ENCODE assay signal across 8 mouse cellular contexts in genomic region chr8:72420571-72421361, GRCm38 (mm10). TPM values are rescaled to one million over a fixed set of nuclear protein-coding genes. Genes with fewer than 3 reads are reported as not detected.
A peak's percentile ranks its signal among the peaks of the same experiment; 100 is the strongest.
DNase-seq lines count a peak whose midpoint lies in the region; ATAC-seq and TF ChIP-seq lines count a peak whose summit lies in the region.

No protein-coding gene starts in this region.

- no peaks in the 10 kb centered on the region for H3K9me3 ChIP-seq in midbrain, embryonic 16.5 days (replicated peaks; ENCODE audit: control insufficient read depth, low read length, poor library complexity, severe bottlenecking)
- H3K9me3 ChIP-seq in stomach, embryonic 15.5 days = no peaks in the 10 kb centered on the region

- H3K4me3 ChIP-seq in gastrocnemius, adult 2 months = peak overlapping the region; percentile 98
- H3K4me3 ChIP-seq in liver, adult 2 months (ENCODE audit: insufficient read depth, low read depth, low read length) = peak overlapping the region; percentile 68
- H3K4me3 ChIP-seq in midbrain, embryonic 16.5 days (ENCODE audit: low read depth, low read length) = peak overlapping the region; percentile 69
- H3K4me3 ChIP-seq in stomach, embryonic 15.5 days (replicated peaks) = peak overlapping the region; percentile 80

- H3K27ac ChIP-seq in gastrocnemius, adult 2 months = peak overlapping the region; percentile 98
- peak overlapping the region; percentile 28 for H3K27ac ChIP-seq in liver, adult 2 months (replicated peaks; ENCODE audit: insufficient read depth, low read depth, low read length)
- peak overlapping the region; percentile 81 for H3K27ac ChIP-seq in midbrain, embryonic 16.5 days (ENCODE audit: low read length)
- peak overlapping the region; percentile 89 for H3K27ac ChIP-seq in stomach, embryonic 15.5 days

- no peak for TF ChIP-seq POLR2A in liver, adult 2 months (IDR thresholded peaks at IDR 0.05; ENCODE audit: extremely low read depth, insufficient read depth, low read length)

- peak; percentile 85 for ATAC-seq in midbrain, embryonic 16.5 days
- ATAC-seq in stomach, embryonic 15.5 days (ENCODE audit: insufficient read depth, low FRiP score, low read depth) = peak; percentile 6; the same call in 1 of the 2 replicates

- peak; percentile 35 for DNase-seq in kidney, adult 11 months
- no peak for DNase-seq in kidney, adult 8-10 months
- peak; percentile 58 for DNase-seq in cerebellum, adult 9-11 months
- DNase-seq in gastrocnemius, adult 2 months = peak; percentile 73
- DNase-seq in induced T-regulatory cell, adult 2 months (ENCODE audit: low read depth) = peak; percentile 71
- peak; percentile 15 for DNase-seq in liver, adult 2 months (ENCODE audit: extremely low read depth, low read depth, low spot score)

- H3K27me3 ChIP-seq in liver, adult 2 months (ENCODE audit: control insufficient read depth, insufficient read depth, low read length) = no peaks in the 10 kb centered on the region
- H3K27me3 ChIP-seq in midbrain, embryonic 16.5 days (ENCODE audit: control insufficient read depth, insufficient read depth, low read depth, low read length) = no peaks in the 10 kb centered on the region
- H3K27me3 ChIP-seq in stomach, embryonic 15.5 days (replicated peaks) = no peaks in the 10 kb centered on the region

- WGBS in liver, adult 2 months = 2% methylated on average over 67 of the region's 73 CpGs
- 2% methylated on average over 58 of the region's 73 CpGs for WGBS in midbrain, embryonic 16.5 days
- under 1% methylated on average over 67 of the region's 73 CpGs for WGBS in stomach, embryonic 15.5 days

- TF ChIP-seq CTCF in gastrocnemius, adult 2 months (IDR thresholded peaks at IDR 0.05) = no peak
- no peak for TF ChIP-seq CTCF in liver, adult 2 months (IDR thresholded peaks at IDR 0.05; ENCODE audit: low read depth, low read length)

- H3K4me1 ChIP-seq in liver, adult 2 months (ENCODE audit: control insufficient read depth, insufficient read depth, low read length) = peaks cover 34% of the 10 kb centered on the region
- H3K4me1 ChIP-seq in midbrain, embryonic 16.5 days (ENCODE audit: control insufficient read depth, insufficient read depth, low read length) = peaks cover 42% of the 10 kb centered on the region
- peaks cover 30% of the 10 kb centered on the region for H3K4me1 ChIP-seq in stomach, embryonic 15.5 days

- peak overlapping the region; percentile 84 for H3K9ac ChIP-seq in liver, adult 2 months (ENCODE audit: low read depth, low read length)
- H3K9ac ChIP-seq in midbrain, embryonic 16.5 days (ENCODE audit: low read depth, low read length) = peak overlapping the region; percentile 86
- H3K9ac ChIP-seq in stomach, embryonic 15.5 days = peak overlapping the region; percentile 89

- intact Hi-C loops in gastrocnemius, adult 2 months (cut with DNase I) = loop anchor here (5.0 kb wide), 1 partner anchor 127 kb away; the partner anchor contains the start of gene Med26

- H3K79me2 ChIP-seq in liver, adult 2 months (ENCODE audit: control insufficient read depth, insufficient read depth, low read length) = peaks cover 34% of the 10 kb centered on the region

- peak overlapping the region; percentile 77 for H3K4me2 ChIP-seq in midbrain, embryonic 16.5 days (ENCODE audit: low read length)
- peak overlapping the region; percentile 58 for H3K4me2 ChIP-seq in stomach, embryonic 15.5 days

- no peaks in the 10 kb centered on the region for H3K36me3 ChIP-seq in liver, adult 2 months (ENCODE audit: control insufficient read depth, insufficient read depth, low read length)
- no peaks in the 10 kb centered on the region for H3K36me3 ChIP-seq in midbrain, embryonic 16.5 days (ENCODE audit: control insufficient read depth, insufficient read depth, low read length)
- no peaks in the 10 kb centered on the region for H3K36me3 ChIP-seq in stomach, embryonic 15.5 days

RNA-seq across cellular contexts. Expression of gene Eps15l1, which starts 0.5 kb away (rescaled TPM):
- 10 to 100 TPM; 25.5 to 27.5 TPM for total RNA-seq in gastrocnemius, adult 2 months (2021)
- total RNA-seq in liver, adult 2 months (2014; rRNA removed) = 9.0 and 9.5 TPM in 2 replicates
- polyA plus RNA-seq in liver, adult 2 months (2012; rRNA removed) = 8.7 and 13.0 TPM in 2 replicates
- 56.4 and 57.9 TPM in 2 replicates for polyA plus RNA-seq in midbrain, embryonic 16.5 days (2015; fragmentation: Nextera tagmentation; extraction: Ambion mirVana)
- 45.1 and 48.3 TPM in 2 replicates for polyA plus RNA-seq in stomach, embryonic 15.5 days (2015; fragmentation: Nextera tagmentation; extraction: Ambion mirVana)

RNA-seq across cellular contexts. Expression of gene Calr3, which starts 22.9 kb away (rescaled TPM):
- 1 to 10 TPM; 3.1 to 4.2 TPM for total RNA-seq in gastrocnemius, adult 2 months (2021)
- total RNA-seq in liver, adult 2 months (2014; rRNA removed) = 2.2 and 3.1 TPM in 2 replicates
- 0.54 TPM in 2 replicates for polyA plus RNA-seq in liver, adult 2 months (2012; rRNA removed)
- 1.0 and 1.2 TPM in 2 replicates for polyA plus RNA-seq in midbrain, embryonic 16.5 days (2015; fragmentation: Nextera tagmentation; extraction: Ambion mirVana)
- polyA plus RNA-seq in stomach, embryonic 15.5 days (2015; fragmentation: Nextera tagmentation; extraction: Ambion mirVana) = 2.6 and 3.3 TPM in 2 replicates

RNA-seq across cellular contexts. Expression of gene 1700030K09Rik, which starts 22.9 kb away (rescaled TPM):
- 1 to 10 TPM; 3.3 to 4.8 TPM for total RNA-seq in gastrocnemius, adult 2 months (2021)
- 1.8 and 2.1 TPM in 2 replicates for total RNA-seq in liver, adult 2 months (2014; rRNA removed)
- polyA plus RNA-seq in liver, adult 2 months (2012; rRNA removed) = 2.5 and 3.6 TPM in 2 replicates
- 17.5 and 20.2 TPM in 2 replicates for polyA plus RNA-seq in midbrain, embryonic 16.5 days (2015; fragmentation: Nextera tagmentation; extraction: Ambion mirVana)
- polyA plus RNA-seq in stomach, embryonic 15.5 days (2015; fragmentation: Nextera tagmentation; extraction: Ambion mirVana) = 13.3 and 14.5 TPM in 2 replicates

RNA-seq across cellular contexts. Expression of gene Cherp, which starts 54.3 kb away (rescaled TPM):
- 10 to 100 TPM; 19.7 to 26.1 TPM for total RNA-seq in gastrocnemius, adult 2 months (2021)
- total RNA-seq in liver, adult 2 months (2014; rRNA removed) = 5.3 and 6.7 TPM in 2 replicates
- 16.2 and 22.7 TPM in 2 replicates for polyA plus RNA-seq in liver, adult 2 months (2012; rRNA removed)
- polyA plus RNA-seq in midbrain, embryonic 16.5 days (2015; fragmentation: Nextera tagmentation; extraction: Ambion mirVana) = 55.3 and 55.7 TPM in 2 replicates
- polyA plus RNA-seq in stomach, embryonic 15.5 days (2015; fragmentation: Nextera tagmentation; extraction: Ambion mirVana) = 45.1 and 52.1 TPM in 2 replicates

Comparison
In these comparisons a context has a peak if more than half of its experiments do, and no peak if none do; other contexts are left out.
1. DNase-seq: peak in kidney, adult 11 months (single experiment), cerebellum, adult 9-11 months (single experiment), gastrocnemius, adult 2 months (single experiment), induced T-regulatory cell, adult 2 months (single experiment) and liver, adult 2 months (single experiment); none in kidney, adult 8-10 months (0 of 2).
2. H3K27ac ChIP-seq: peak in every context shown above with its lines; median percentile 98 in gastrocnemius, adult 2 months; 89 in stomach, embryonic 15.5 days; 81 in midbrain, embryonic 16.5 days; 28 in liver, adult 2 months.
3. Peak in every context shown above with its lines, with median percentiles within 50 percentile points of each other: H3K4me3 ChIP-seq and H3K9ac ChIP-seq.